Mouse (Mus musculus) urinary bladder, adult 2 months (tissue): ENCODE data around the gene Gm10282. TPM values are rescaled to one million over a fixed set of nuclear protein-coding genes. Genes with fewer than 3 reads are reported as not detected.

Experiments used
- DNase-seq: peaks from one replicate; pipeline ENCODE4 v3.0.0; 2022; ENCODE audit warnings: low spot score
- polyA plus RNA-seq: library from polyadenylated mRNA; depleted of rRNA; stranded (reverse); fragments of >200 nt; gene quantifications from 2 replicates; pipeline ENCODE4 v1.2.3, GENCODE M21; 2012

The Gm10282 gene
- polyA plus RNA-seq, 1 experiment = 6.2 TPM

GRCm38 (mm10) chr8:72296561-72296960 is 8.5 kb downstream of the Gm10282 start:
- no peak for DNase-seq

GRCm38 (mm10) chr8:72295679-72296078 is 9.4 kb downstream of the Gm10282 start:
- peak; percentile 56 for DNase-seq

- DNase-seq = no peak
These were observed 9.9 kb downstream of the Gm10282 start for GRCm38 (mm10) chr8:72295125-72295524.

- no peak for DNase-seq
These were observed 11.8 kb downstream of the Gm10282 start for GRCm38 (mm10) chr8:72293309-72293708.

GRCm38 (mm10) chr8:72291104-72291503 is 14.0 kb downstream of the Gm10282 start:
- DNase-seq = no peak

DNA sequence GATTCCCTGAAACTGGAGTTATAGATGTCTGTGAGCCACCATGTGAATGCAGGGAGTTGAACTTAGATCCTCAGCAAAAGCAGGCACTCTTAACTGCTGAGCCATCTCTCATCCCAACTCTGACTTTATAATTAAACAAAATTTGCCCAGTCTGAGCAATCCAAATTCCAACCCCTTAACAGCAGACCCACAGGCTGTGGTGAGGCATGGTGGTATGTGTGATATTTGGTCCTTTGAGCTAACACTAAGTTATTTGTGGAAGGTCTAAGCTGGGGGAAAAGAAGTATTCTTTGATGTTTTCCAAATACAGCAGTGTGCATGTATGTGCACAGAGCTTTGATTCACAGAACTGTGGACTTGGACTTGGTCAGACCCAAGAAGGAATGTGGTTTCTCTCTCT is 16.0 kb downstream of the Gm10282 start:
- DNase-seq = no peak

- DNase-seq = no peak
These were observed 19.8 kb downstream of the Gm10282 start for GRCm38 (mm10) chr8:72285285-72285684.

DNA sequence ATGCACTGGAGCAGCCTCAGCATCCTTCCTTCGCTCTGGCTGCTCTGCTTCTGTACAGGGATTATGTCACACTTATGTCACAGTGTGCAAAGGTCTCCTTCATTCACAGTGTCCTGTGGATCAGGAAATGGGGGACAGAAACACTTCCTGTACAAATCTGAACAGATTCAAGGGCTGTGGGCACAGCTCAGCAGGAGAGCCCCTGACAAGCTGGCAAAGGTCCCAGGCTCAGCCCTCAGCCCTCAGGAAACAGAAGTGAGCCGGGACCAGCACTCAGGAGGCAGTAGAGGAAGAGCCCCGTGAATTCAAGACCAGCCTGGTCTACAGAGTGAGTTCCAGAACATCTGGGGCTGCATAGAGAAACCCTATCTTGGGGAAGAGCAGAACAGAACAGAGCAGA is 23.4 kb downstream of the Gm10282 start:
- no peak for DNase-seq

- no peak for DNase-seq
These were observed 25.9 kb downstream of the Gm10282 start for GRCm38 (mm10) chr8:72279151-72279550.

GRCm38 (mm10) chr8:72277244-72277643 is 27.8 kb downstream of the Gm10282 start:
- DNase-seq = no peak

- DNase-seq = no peak
These were observed 31.3 kb downstream of the Gm10282 start for GRCm38 (mm10) chr8:72273807-72274206.

DNA sequence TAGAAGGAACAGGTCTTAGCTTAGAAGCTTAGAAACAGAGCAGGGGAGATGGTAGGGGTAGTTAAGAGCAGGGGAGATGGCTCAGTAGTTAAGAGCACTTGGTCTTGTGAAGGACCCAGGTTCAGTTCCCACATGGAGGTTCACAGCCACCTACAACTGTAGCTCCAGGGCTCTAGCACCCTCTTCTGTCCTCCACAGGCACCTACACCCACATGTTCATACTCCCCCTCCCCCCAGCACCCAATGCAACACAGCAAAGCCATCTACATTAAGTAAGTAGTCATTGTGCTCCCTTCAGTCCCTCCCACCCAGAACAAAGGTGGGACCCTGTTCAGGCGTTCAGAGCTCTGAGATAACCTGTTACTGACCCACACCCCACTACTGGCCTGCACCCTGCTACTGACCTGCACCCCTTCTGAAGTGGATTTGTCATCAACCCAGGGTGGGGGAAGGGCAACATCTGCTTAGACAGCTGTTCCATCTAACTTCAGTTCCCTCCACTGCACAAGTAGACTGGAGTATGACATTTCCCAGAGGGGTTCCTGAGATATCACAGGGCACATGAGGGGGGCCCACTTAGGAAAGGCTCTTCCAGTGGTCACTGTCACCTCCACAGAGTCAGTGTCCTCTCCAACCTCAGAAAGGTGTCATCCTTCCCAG is 31.8 kb downstream of the Gm10282 start:
- DNase-seq = no peak

- no peak for DNase-seq
These were observed 32.7 kb downstream of the Gm10282 start for GRCm38 (mm10) chr8:72272361-72272760.

DNA sequence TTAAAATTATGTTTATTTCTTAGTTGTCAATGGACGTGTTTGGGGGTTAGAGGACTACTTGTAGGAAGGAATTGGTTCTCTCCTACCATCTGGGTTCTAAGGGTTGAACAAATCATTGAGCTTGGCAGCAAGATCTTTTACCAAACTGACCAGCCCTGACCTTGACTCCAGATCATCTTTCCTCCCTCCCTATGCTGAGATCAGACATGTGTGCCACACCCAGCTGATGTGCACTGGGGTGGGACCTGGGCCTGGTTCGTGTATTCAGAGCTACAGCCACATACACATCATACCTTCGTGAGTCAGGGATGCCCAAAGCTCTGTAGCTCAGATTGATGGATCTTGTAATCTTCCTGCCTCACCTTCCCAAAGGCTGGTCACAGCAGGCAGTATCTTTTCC is 33.4 kb downstream of the Gm10282 start:
- no peak for DNase-seq

GRCm38 (mm10) chr8:72271051-72271660 is 33.9 kb downstream of the Gm10282 start:
- no peak for DNase-seq

DNA sequence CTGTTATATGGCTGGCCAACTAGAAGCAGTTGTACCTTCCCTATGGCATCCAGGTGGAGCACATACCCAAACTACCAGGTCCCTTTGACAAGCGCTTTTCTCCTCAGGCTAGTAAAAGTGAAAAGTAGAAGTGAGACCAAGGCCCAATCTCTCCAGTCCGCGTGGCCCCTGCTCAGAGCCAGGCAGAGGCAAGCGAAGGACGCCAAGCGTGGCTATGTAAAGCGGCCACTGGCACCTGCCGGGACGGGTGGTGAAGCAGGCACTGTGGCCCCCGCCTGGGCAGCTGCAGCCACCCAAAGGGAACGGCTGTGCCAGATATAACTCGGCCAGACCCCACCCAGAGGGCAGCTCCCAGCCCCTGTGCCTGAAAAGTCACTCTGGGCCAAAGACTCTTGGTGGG is 34.5 kb downstream of the Gm10282 start:
- DNase-seq = no peak

DNA sequence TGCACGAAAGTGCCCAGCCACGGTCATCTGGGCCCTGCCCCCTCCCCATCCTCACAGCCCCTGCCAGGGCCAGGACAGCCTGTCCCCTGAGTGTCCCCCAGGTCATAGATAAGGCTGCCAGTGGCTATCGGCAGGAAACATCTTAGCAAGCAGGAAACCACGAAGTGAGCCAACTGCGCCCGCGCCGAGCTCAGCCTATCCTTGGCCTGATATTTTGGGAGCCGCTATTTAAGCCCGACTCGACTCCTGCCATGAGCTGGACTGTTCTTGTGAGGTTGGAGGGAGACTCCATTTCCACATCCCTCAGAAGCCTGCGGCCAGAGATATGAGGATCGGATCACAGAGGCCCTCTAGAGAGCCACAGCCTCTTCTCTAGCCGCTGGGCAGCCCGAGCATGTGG is 36.7 kb downstream of the Gm10282 start:
- DNase-seq = no peak

DNA sequence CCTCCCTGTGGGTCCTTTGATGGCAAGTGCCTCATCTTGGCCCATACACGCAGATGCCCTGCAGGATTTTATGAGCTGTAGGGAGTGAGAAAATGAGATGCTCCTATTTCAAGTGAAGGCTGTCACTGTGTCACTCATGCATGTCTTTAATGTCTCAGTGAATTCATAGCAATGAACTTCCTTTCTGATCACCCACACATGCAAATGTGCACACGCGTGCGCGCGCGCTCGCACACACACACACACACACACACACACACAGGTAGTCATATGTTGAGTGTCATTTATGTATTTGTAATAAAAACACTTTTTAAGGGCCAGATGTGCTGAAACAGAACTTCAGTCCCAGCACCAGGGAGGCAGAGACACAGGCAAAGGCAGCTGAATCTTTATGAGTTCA is 38.0 kb downstream of the Gm10282 start:
- no peak for DNase-seq

DNA sequence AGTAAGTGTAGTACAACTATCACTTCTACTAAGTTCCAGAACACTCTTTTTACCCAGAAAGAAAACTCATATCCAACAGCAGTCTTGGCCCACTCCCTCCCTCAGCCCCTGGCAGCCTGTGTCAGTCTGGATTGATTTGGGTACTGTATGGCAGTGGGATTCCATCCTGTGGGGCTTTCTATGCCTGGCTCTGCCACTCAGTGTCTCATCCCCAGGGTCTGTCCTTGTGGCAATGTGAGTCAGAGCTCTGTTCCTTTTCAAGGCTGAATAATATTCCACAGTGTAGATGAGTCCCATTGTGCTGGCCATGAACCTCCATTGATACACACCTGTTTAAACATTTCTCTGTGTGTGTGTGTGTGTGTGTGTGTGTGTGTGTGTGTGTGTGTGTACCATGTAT is 38.4 kb downstream of the Gm10282 start:
- no peak for DNase-seq

GRCm38 (mm10) chr8:72265342-72265741 is 39.7 kb downstream of the Gm10282 start:
- DNase-seq = no peak

- DNase-seq = no peak
These were observed 41.6 kb downstream of the Gm10282 start for GRCm38 (mm10) chr8:72263451-72263850.

- no peak for DNase-seq
These were observed 42.3 kb downstream of the Gm10282 start for GRCm38 (mm10) chr8:72262756-72263155.

GRCm38 (mm10) chr8:72261872-72262271 is 43.2 kb downstream of the Gm10282 start:
- no peak for DNase-seq

DNA sequence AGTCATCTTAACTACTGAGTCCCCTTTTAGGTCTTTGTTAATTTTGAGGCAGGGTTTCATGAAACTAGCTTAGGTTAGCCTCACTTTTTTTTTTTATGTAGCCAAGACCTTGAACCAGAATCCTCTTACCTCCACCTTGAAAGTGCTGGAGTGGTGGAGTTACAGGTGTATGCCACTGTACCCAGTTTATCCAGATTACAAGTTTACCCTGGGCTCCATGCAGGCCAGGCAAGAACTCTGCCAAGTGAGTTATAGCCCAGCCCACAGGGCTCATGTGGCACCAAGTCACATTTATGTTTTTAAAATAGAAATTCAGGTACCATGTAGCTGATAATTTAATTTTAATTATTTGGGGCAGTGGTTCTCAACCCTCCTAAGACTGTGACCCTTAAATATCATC is 43.6 kb downstream of the Gm10282 start:
- no peak for DNase-seq
